Mouse (Mus musculus): ENCODE results near the gene Bcat2.

The Bcat2 gene

GRCm38 (mm10) chr7:45626571-45627076, 56.7 kb downstream of the Bcat2 start:
- DNase-seq (ENCODE audit: low spot score): no peak

- no peak for DNase-seq (ENCODE audit: low spot score)
Measured at GRCm38 (mm10) chr7:45627261-45627660, 57.3 kb downstream of the Bcat2 start, which contains the start of gene Rasip1. Gene Rasip1, plus strand, starts transcription at chr7:45627488.

- DNase-seq (ENCODE audit: low spot score): peak; percentile 24
Measured at GRCm38 (mm10) chr7:45628364-45629294, 58.7 kb downstream of the Bcat2 start.

GRCm38 (mm10) chr7:45630064-45630907, 60.3 kb downstream of the Bcat2 start:
- DNase-seq (ENCODE audit: low spot score): no peak

- DNase-seq (ENCODE audit: low spot score): no peak
Measured at GRCm38 (mm10) chr7:45632499-45632898, 62.5 kb downstream of the Bcat2 start.

- no peak for DNase-seq (ENCODE audit: low spot score)
Measured at GRCm38 (mm10) chr7:45634946-45635681, 65.2 kb downstream of the Bcat2 start.

- DNase-seq (ENCODE audit: low spot score): no peak
Measured at GRCm38 (mm10) chr7:45635711-45636688, 66.0 kb downstream of the Bcat2 start.

GRCm38 (mm10) chr7:45637710-45638109, 67.8 kb downstream of the Bcat2 start:
- DNase-seq (ENCODE audit: low spot score): no peak

GRCm38 (mm10) chr7:45638623-45639401, 68.9 kb downstream of the Bcat2 start:
- DNase-seq (ENCODE audit: low spot score): peak; percentile 78
